Mouse (Mus musculus): ENCODE data around the gene Dnah12. TPM values are rescaled to one million over a fixed set of nuclear protein-coding genes. Genes with fewer than 3 reads are reported as not detected.
"Not testable (repeated sequence)": the region's sequence is repeated elsewhere in the genome, so short reads cannot be mapped to it uniquely, and the experiment has no call there.

The Dnah12 gene
- total RNA-seq, 2 experiments from 2014 or later: 0.16 to 0.20 TPM

- intact Hi-C loops (cut with DNase I): no loop called here
- no peak for DNase-seq (ENCODE audit: low spot score in 2 of 2)
These were observed 1.7 kb upstream of the Dnah12 start for GRCm38 (mm10) chr14:26691363-26691762.

- no peak for DNase-seq (ENCODE audit: low spot score in 2 of 2)
- intact Hi-C loops (cut with DNase I): no loop called here
These were observed 4.8 kb downstream of the Dnah12 start for GRCm38 (mm10) chr14:26697912-26698311.

- intact Hi-C loops (cut with DNase I); DNase-seq (ENCODE audit: low spot score in 2 of 2): not testable (repeated sequence)
These were observed 12.2 kb downstream of the Dnah12 start for GRCm38 (mm10) chr14:26705246-26705645.

GRCm38 (mm10) chr14:26719696-26720095 lies 26.6 kb downstream of the Dnah12 start:
- DNase-seq (ENCODE audit: low spot score in 2 of 2); intact Hi-C loops (cut with DNase I): not testable (repeated sequence)

GRCm38 (mm10) chr14:26724898-26725297 lies 31.8 kb downstream of the Dnah12 start:
- no peak for DNase-seq (ENCODE audit: low spot score in 2 of 2)
- intact Hi-C loops (cut with DNase I): no loop called here

- intact Hi-C loops (cut with DNase I): no loop called here
- DNase-seq (ENCODE audit: low spot score in 2 of 2): no peak
These were observed 65.5 kb downstream of the Dnah12 start for GRCm38 (mm10) chr14:26758566-26758965.

GRCm38 (mm10) chr14:26764827-26765226 lies 71.8 kb downstream of the Dnah12 start:
- DNase-seq (ENCODE audit: low spot score in 2 of 2): no peak

GRCm38 (mm10) chr14:26768195-26768594 lies 75.1 kb downstream of the Dnah12 start:
- intact Hi-C loops (cut with DNase I): no loop called here
- DNase-seq (ENCODE audit: low spot score in 2 of 2): no peak

More at GRCm38 (mm10) chr14:26764827-26765226, 71.8 kb downstream of the Dnah12 start:
- intact Hi-C loops (cut with DNase I): no loop called here

GRCm38 (mm10) chr14:26773536-26773935 lies 80.5 kb downstream of the Dnah12 start:
- intact Hi-C loops (cut with DNase I): no loop called here
- DNase-seq (ENCODE audit: low spot score in 2 of 2): no peak

- intact Hi-C loops (cut with DNase I): loop anchor here (10.0 kb wide), 1 partner anchor 251 kb away; the partner anchor contains the start of gene Il17rd
- no peak for DNase-seq (ENCODE audit: low spot score in 2 of 2)
These were observed 90.7 kb downstream of the Dnah12 start for GRCm38 (mm10) chr14:26783731-26784130.

GRCm38 (mm10) chr14:26785695-26786094 lies 92.6 kb downstream of the Dnah12 start:
- intact Hi-C loops (cut with DNase I): loop anchor here (10.0 kb wide), 1 partner anchor 249 kb away; the partner anchor contains the start of gene Il17rd

GRCm38 (mm10) chr14:26794431-26794830 lies 101.4 kb downstream of the Dnah12 start:
- intact Hi-C loops (cut with DNase I): no loop called here

More at GRCm38 (mm10) chr14:26785695-26786094, 92.6 kb downstream of the Dnah12 start:
- DNase-seq (ENCODE audit: low spot score in 2 of 2): no peak

GRCm38 (mm10) chr14:26798330-26798729 lies 105.3 kb downstream of the Dnah12 start:
- intact Hi-C loops (cut with DNase I): no loop called here

More at GRCm38 (mm10) chr14:26794431-26794830, 101.4 kb downstream of the Dnah12 start:
- no peak for DNase-seq (ENCODE audit: low spot score in 2 of 2)

GRCm38 (mm10) chr14:26799286-26799685 lies 106.2 kb downstream of the Dnah12 start:
- intact Hi-C loops (cut with DNase I): no loop called here
- no peak for DNase-seq (ENCODE audit: low spot score in 2 of 2)

More at GRCm38 (mm10) chr14:26798330-26798729, 105.3 kb downstream of the Dnah12 start:
- no peak for DNase-seq (ENCODE audit: low spot score in 2 of 2)

GRCm38 (mm10) chr14:26805500-26805899 lies 112.4 kb downstream of the Dnah12 start:
- intact Hi-C loops (cut with DNase I): no loop called here
- DNase-seq (ENCODE audit: low spot score in 2 of 2): no peak

GRCm38 (mm10) chr14:26812734-26813133 lies 119.7 kb downstream of the Dnah12 start:
- no peak for DNase-seq (ENCODE audit: low spot score in 2 of 2)
- intact Hi-C loops (cut with DNase I): no loop called here

GRCm38 (mm10) chr14:26813871-26814270 lies 120.8 kb downstream of the Dnah12 start:
- DNase-seq (ENCODE audit: low spot score in 2 of 2): no peak
- intact Hi-C loops (cut with DNase I): no loop called here

GRCm38 (mm10) chr14:26814908-26815307 lies 121.8 kb downstream of the Dnah12 start:
- no peak for DNase-seq (ENCODE audit: low spot score in 2 of 2)
- intact Hi-C loops (cut with DNase I): no loop called here

GRCm38 (mm10) chr14:26816785-26817184 lies 123.7 kb downstream of the Dnah12 start:
- intact Hi-C loops (cut with DNase I): no loop called here
- no peak for DNase-seq (ENCODE audit: low spot score in 2 of 2)

- no peak for DNase-seq (ENCODE audit: low spot score in 2 of 2)
- intact Hi-C loops (cut with DNase I): no loop called here
These were observed 132.9 kb downstream of the Dnah12 start for GRCm38 (mm10) chr14:26826020-26826419.

- DNase-seq (ENCODE audit: low spot score in 2 of 2): no peak
- intact Hi-C loops (cut with DNase I): no loop called here
These were observed 160.0 kb downstream of the Dnah12 start for GRCm38 (mm10) chr14:26853053-26853452.

- DNase-seq (ENCODE audit: low spot score in 2 of 2): no peak
- intact Hi-C loops (cut with DNase I): no loop called here
These were observed 161.0 kb downstream of the Dnah12 start for GRCm38 (mm10) chr14:26854066-26854465.
